Mouse (Mus musculus) right cerebral cortex, postnatal 36 days (tissue): ENCODE measurements around the gene C1ql2.

Experiments used
- DNase-seq, 2 experiments: peaks; one replicate each; pipeline ENCODE4 v3.0.0; 2022; ENCODE audit warnings: low spot score in 2 of 2, mixed read lengths in 1 of 2

C1ql2 gene

DNA sequence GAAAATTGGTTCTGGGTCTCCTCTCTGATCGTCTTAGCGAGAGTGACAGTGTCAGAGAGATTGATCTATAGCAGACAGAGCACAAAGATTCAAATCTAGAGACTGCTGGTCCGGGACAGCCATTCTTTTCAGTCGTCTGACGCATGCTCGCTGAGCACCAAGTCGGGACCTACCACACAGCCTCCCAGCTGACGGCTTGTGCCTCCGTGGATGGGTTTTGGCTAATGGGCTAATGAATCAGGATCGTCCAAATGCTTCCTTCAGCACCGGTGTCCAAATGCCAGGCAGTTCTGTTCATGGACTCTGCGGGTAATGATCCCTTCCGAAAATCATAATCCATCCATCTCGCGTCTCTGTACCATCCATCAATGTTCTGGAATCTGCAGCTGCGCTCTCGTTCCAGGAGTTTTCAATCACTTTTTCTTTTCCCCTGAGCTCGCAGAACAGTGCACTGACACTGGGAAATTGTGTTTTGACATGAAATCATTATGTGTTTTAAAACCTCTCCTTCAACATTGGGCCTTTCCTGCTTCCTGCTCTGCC is 44.7 kb downstream of the C1ql2 start:
- DNase-seq = no peak

GRCm38 (mm10) chr1:120389734-120390133 is 49.4 kb downstream of the C1ql2 start:
- DNase-seq = no peak

DNA sequence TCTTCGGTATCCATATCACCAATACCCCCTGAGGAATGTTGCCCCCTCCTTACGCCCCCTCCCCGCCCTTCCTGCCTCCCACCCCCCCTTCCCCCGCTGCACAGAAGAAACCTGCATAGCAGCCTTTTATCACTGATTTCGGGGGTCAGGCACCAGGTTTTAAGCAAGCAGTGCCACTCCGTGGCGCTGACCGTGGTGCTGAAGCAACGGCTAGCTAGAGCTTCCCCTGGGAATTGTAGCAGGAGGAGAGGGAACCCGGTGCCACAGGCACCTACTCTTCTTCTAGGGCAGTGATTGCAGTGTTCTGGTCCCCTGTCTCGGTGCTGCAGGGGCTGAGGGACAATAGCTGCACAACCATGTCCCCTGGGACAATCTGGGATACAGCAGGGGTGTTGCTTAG is 50.0 kb downstream of the C1ql2 start:
- DNase-seq = no peak
